Mouse (Mus musculus) forebrain, embryonic 14.5 days (tissue): ENCODE data around the gene Lmna. TPM values are rescaled to one million over a fixed set of nuclear protein-coding genes. Genes with fewer than 3 reads are reported as not detected.

Experiments used
- ATAC-seq: fragments of 200-750 bp; cut with Nextera tagmentation; 2 replicates; pipeline ENCODE4 v1.8.0; 2017; ENCODE audit warnings: mild to moderate bottlenecking, moderate library complexity
- DNase-seq: peaks from one replicate; pipeline ENCODE4 v3.0.0-alpha.2; 2015; ENCODE audit warnings: low spot score
- H3K27ac ChIP-seq: fragments of 300-500 bp; sonication (generic); 2 replicates; pipeline ENCODE4 v1.5.1; 2014; ENCODE audit warnings: low read depth, mild to moderate bottlenecking, control low read depth, low read length, moderate library complexity
- H3K27me3 ChIP-seq: fragments of 300-500 bp; sonication (generic); replicated peaks from 2 replicates; pipeline ENCODE4 v1.6.1; 2014; ENCODE audit warnings: low read length, control low read depth, mixed read lengths; ENCODE audit not compliant: control insufficient read depth, insufficient read depth
- H3K36me3 ChIP-seq: fragments of 300-500 bp; sonication (generic); 2 replicates; pipeline ENCODE4 v1.6.1; 2014; ENCODE audit warnings: low read length, control low read depth; ENCODE audit not compliant: control insufficient read depth, insufficient read depth
- H3K4me1 ChIP-seq: fragments of 300-500 bp; sonication (generic); 2 replicates; pipeline ENCODE4 v1.6.1; 2014; ENCODE audit warnings: antibody characterized with exemption, low read length, control low read depth; ENCODE audit not compliant: control insufficient read depth, insufficient read depth
- H3K4me2 ChIP-seq: fragments of 300-500 bp; sonication (generic); 2 replicates; pipeline ENCODE4 v1.6.1; 2014; ENCODE audit warnings: mild to moderate bottlenecking, control low read depth, low read length
- H3K4me3 ChIP-seq: fragments of 300-500 bp; sonication (generic); 2 replicates; pipeline ENCODE4 v1.5.1; 2014; ENCODE audit warnings: low read depth, low read length, control low read depth
- H3K9ac ChIP-seq: fragments of 300-500 bp; sonication (generic); 2 replicates; pipeline ENCODE4 v1.6.1; 2014; ENCODE audit warnings: mild to moderate bottlenecking, low read length, control low read depth, moderate library complexity
- H3K9me3 ChIP-seq: fragments of 300-500 bp; sonication (generic); replicated peaks from 2 replicates; pipeline ENCODE4 v1.6.1; 2016; ENCODE audit warnings: low read length, control low read depth, mixed read lengths; ENCODE audit not compliant: control insufficient read depth
- WGBS: fragments of 180-500 bp; shearing (Covaris S2); extraction: QIAGEN DNeasy Blood & Tissue Kit; methylation state at CpG from one replicate; pipeline ENCODE4 v1.1.7; 2014; 5-methylcytosine and 5-hydroxymethylcytosine counted together
- polyA plus RNA-seq: library from polyadenylated mRNA; unstranded; fragments of >200 nt; fragmentation: Nextera tagmentation; extraction: Ambion mirVana; gene quantifications from 2 replicates; pipeline ENCODE4 v1.2.1, GENCODE M21; 2014

Lmna gene
- polyA plus RNA-seq, 1 experiment from 2014 or later, result 18.0 TPM

DNA sequence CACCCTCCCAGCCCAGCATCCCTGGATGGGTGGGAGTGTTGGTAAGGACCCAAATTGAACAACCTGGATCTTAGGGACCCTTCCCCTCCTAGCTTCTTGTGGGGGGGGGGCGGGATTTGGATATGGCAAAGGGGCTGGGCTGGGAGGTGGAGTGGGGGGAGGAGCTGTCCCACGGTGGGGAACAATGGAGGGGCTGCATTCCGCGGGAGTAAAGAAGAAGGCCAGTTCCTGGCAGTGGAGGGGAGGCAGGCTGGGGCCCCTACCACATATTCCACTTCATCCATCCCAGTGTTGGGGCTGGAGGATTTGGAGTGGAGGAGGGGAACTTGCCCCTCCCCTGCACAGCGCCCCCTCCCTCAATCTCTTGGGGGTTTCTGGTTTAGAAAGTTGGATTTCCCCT lies 23.9 kb upstream of the Lmna start:
- Histone ChIP-seq H3K4me3 (peak overlapping the region; percentile 86), H3K4me2 (peak overlapping the region; percentile 92), H3K9me3 (no peaks in the 10 kb centered on the region), H3K4me1 (peaks cover 55% of the 10 kb centered on the region), H3K27me3 (no peaks in the 10 kb centered on the region), H3K36me3 (peaks cover 44% of the 10 kb centered on the region), H3K27ac (peak overlapping the region; percentile 99), H3K9ac (peak overlapping the region; percentile 100)
- DNase-seq (no peak), ATAC-seq (peak; percentile 0; the same call in 1 of the 2 replicates)
- WGBS, result 2% methylated on average over 4 of the region's 5 CpGs

DNA sequence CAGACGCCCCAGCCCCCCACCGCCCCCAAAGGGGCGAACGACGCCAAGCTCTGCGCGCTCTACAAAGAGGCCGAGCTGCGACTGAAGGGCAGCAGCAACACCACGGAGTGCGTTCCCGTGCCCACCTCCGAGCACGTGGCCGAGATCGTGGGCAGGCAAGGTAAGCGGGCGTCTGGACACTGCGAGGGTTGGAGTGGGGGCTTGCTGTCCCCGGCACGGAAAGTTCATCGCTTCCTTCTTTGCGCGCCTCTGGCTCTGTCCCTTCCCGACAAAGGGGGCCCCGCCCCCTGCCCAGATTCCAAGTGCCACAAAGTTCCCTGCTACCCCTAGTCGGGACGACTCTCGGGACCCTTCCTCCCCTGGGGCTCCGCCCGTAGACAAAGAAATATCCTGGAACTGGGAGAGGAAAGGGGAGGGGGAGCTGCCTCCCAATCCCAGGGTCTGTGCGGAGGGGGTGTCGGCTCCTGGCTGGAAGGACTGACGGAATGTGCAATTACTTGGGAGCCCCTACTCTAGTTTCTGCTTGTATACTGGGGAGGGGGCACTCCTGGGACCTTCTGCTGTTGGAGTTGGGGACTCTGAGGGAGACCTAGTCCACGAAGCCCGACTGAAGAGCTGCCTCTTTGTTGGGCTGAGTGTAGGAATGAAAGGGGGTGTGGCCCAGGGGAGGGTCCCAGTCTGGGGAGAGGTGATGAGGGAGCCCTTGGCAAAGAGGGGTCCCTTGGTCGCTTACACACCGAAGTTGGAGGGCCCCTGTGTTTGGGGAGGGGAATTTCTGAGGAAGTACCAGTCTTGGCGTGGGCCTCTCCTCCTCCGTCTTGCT lies 23.1 kb upstream of the Lmna start:
- Histone ChIP-seq H3K4me2 (peak overlapping the region; percentile 92), H3K27ac (peak overlapping the region; percentile 99), H3K4me3 (peak overlapping the region; percentile 86), H3K27me3 (no peaks in the 10 kb centered on the region), H3K36me3 (peaks cover 39% of the 10 kb centered on the region), H3K4me1 (peaks cover 54% of the 10 kb centered on the region), H3K9me3 (no peaks in the 10 kb centered on the region), H3K9ac (peak overlapping the region; percentile 100)
- ATAC-seq, result peak; percentile 35
- DNase-seq, result peak; percentile 83
- WGBS, result under 1% methylated on average over 35 of the region's 40 CpGs

DNA sequence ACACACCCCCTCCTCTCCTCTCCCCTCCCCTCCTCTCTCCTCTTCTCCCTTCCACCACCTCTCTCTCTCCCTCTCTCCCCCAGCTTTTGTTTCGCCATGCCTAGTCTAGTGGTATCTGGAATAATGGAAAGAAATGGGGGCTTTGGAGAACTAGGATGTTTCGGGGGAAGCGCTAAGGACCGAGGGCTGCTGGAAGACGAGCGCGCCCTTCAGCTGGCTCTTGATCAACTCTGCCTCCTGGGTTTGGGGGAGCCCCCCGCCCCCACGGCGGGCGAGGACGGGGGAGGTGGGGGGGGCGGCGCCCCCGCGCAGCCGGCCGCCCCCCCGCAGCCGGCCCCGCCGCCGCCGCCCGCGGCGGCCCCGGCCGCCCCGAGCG lies 22.5 kb upstream of the Lmna start, which contains the start of gene Mex3a:
Gene Mex3a (plus strand): TSS at position 97 of the 376 bp plus-strand sequence.
- H3K4me2 ChIP-seq, result peak within 1 kb of the TSS; percentile 92
- peak within 1 kb of the TSS; percentile 86 for H3K4me3 ChIP-seq
- H3K27me3 ChIP-seq, result no peaks in the 10 kb centered on the region
- H3K4me1 ChIP-seq, result peaks cover 54% of the 10 kb centered on the region
- peak within 1 kb of the TSS; percentile 100 for H3K9ac ChIP-seq
- H3K36me3 ChIP-seq, result peaks cover 33% of the 10 kb centered on the region
- no peak for ATAC-seq
- H3K27ac ChIP-seq, result peak within 1 kb of the TSS; percentile 99
- WGBS, result 1% methylated on average over 15 of the region's 31 CpGs
- no peaks in the 10 kb centered on the region for H3K9me3 ChIP-seq
- DNase-seq, result no peak

DNA sequence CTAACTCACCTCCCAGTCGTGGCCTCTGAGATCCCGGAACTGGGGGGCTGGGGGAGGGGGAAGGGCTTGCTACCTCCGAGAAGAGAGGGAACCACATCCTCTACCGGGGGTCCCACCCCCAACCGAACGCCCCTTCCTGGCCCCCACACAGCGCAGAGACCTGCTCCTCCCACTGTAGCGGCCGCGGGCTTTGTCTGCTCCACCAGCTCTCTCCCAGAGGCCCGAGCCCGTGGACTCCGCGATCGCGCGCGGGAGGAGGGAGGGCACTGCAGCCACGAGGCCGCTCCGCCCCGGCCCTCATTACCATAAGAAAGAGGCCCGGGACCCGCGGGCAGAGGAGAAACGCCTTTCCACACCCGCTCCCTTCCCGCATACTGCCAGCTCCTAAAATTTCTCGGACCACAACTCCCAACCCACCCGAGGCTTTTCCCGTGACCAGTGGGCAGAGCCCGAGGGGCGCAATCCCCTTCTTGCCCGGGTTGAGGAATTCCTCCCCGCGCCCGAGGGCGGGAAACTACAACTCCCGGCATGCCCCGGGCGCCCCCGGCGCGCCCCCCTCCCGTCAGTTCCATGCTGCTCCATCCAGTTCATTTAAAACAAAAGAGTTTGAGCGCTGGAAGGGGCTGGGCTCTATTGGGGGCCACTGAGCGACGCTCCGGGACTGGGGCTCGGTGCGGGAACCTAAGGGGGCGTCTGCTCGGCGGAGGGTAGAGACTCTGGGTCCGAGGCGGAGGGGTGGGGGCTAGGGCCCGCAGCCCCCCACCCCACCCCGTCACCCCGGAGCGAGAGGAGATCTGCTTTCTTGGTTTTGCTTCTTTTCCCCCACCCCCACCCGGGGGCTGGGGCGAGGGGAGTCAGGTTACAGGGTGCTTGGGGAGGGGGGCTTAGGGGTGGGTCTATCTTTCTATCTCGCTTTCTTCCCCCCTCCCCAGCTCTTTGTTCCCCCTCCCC lies 21.9 kb upstream of the Lmna start:
- DNase-seq (peak; percentile 96), ATAC-seq (peak; percentile 89)
- Histone ChIP-seq H3K27me3 (no peaks in the 10 kb centered on the region), H3K9me3 (no peaks in the 10 kb centered on the region), H3K9ac (peak overlapping the region; percentile 100), H3K4me2 (peak overlapping the region; percentile 92), H3K4me3 (peak overlapping the region; percentile 86), H3K4me1 (peaks cover 48% of the 10 kb centered on the region), H3K36me3 (peaks cover 26% of the 10 kb centered on the region), H3K27ac (peak overlapping the region; percentile 99)
- WGBS, result under 1% methylated on average over 60 of the region's 63 CpGs

DNA sequence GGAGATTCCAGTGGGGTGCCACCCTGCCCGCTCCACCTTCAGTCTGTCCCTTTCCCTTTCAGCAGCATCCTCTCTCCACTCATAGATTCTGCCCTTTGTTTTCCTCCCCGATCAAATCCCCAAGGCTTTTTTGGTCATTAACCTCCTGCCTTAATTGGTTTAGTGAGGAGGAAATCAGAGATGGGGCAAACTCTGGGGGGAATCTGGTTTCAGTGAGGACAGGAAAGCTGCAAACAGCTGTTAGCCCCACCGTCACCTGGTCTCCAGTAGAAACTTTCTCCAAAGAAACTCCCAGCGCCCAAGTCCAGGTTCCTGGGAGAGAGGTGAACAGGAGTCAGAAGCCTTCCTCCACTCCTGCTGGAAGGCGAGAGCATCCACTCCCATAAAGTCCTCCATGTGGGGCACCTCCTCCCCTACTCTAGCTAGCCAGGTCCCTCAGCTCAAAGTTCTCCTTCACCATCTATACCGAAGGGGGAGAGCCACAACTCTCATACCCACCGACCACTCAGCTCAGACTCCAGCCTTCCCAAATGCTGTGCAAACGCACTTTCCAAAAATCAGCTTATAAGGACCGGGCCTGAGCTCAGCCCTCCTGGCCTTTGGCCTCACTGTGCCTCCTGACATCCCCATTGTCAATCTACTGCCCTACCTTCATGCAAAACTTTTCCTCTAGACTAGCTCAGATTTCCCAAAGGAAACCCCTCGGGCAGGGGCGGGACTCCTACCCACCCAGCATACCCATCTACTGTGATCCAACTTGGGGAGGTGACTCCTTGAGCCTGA lies 20.5 kb upstream of the Lmna start:
- peak overlapping the region; percentile 86 for H3K4me3 ChIP-seq
- H3K9me3 ChIP-seq, result no peaks in the 10 kb centered on the region
- H3K27me3 ChIP-seq, result no peaks in the 10 kb centered on the region
- H3K9ac ChIP-seq, result peak overlapping the region; percentile 100
- DNase-seq, result no peak
- peaks cover 17% of the 10 kb centered on the region for H3K36me3 ChIP-seq
- peaks cover 39% of the 10 kb centered on the region for H3K4me1 ChIP-seq
- H3K4me2 ChIP-seq, result peak overlapping the region; percentile 92
- ATAC-seq, result no peak
- WGBS, result 2% methylated on average over 11 of the region's 11 CpGs
- peak overlapping the region; percentile 99 for H3K27ac ChIP-seq

DNA sequence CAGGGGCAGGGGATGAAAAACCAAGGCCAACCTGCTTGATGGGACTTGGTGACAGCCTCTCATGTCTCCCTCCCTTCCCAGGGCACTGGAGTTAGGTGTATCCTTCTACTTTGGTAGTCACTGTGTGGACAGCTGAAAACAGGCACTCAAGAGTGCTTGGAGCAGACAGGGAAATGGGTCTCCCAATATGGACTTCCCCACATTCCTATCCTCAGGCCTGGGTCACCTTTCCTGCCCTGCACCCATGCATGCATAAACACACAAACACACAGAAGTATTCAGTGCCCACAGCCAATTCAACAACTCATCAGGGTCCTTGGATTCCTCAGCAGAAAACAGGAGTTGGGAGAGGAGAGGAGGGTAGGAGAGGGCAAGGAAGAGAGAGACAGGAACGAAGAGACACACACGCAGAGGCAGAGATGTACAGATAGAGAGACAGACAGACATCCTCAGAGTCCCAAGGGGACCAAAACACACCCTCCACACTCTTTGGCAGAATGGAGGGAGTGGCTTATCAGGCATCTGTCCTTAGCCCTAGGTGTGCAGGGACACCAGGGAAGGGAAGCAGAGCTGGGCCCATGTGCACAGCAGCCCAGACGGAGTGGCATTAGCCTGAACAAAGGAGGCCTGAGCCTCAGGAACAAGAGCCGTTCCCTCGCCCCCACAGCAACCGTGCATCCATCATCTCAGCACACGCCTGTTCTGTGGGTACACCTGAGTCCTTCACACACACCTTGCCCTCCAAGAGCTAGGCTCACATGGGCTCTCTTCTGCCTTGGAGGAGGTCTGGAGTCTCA lies 19.6 kb upstream of the Lmna start:
- ATAC-seq (no peak), DNase-seq (no peak)
- Histone ChIP-seq H3K4me2 (peak overlapping the region; percentile 92), H3K27ac (peak overlapping the region; percentile 99), H3K9ac (peak overlapping the region; percentile 100), H3K9me3 (no peaks in the 10 kb centered on the region), H3K4me1 (peaks cover 31% of the 10 kb centered on the region), H3K36me3 (peaks cover 15% of the 10 kb centered on the region), H3K27me3 (no peaks in the 10 kb centered on the region), H3K4me3 (peak overlapping the region; percentile 86)
- WGBS, result 24% methylated on average over 7 of the region's 7 CpGs

DNA sequence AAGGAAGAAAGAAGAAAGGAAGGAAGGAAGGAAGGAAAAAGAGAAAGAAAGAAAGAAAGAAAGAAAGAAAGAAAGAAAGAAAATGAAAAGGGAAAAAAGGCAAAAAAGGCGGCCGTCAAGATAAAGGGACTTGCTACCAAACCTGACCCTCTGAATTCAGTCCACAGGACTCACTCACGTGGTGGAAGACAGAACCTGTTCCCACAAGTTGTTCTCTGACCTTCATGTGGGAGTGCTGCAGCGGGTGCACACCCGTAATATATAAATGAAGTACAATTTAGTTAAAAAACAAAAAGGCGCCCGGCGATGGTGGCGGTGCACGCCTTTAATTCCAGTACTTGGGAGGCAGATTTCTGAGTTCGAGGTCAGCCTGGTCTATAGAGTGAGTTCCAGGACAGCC lies 18.9 kb upstream of the Lmna start:
- 0 out of 2 replicates have a peak overlapping the region, but pooled peaks have one; percentile 99 for H3K27ac ChIP-seq
- peak overlapping the region; percentile 92 for H3K4me2 ChIP-seq
- no peaks in the 10 kb centered on the region for H3K9me3 ChIP-seq
- H3K4me1 ChIP-seq, result peaks cover 31% of the 10 kb centered on the region
- ATAC-seq (no peak), DNase-seq (no peak)
- peak overlapping the region; percentile 100; the same call in 1 of the 2 replicates for H3K9ac ChIP-seq
- no peaks in the 10 kb centered on the region for H3K27me3 ChIP-seq
- peaks cover 20% of the 10 kb centered on the region for H3K36me3 ChIP-seq
- 80% methylated on average over 11 of the region's 11 CpGs for WGBS
- no peak overlapping the region for H3K4me3 ChIP-seq
